Mouse (Mus musculus) forebrain, embryonic 15.5 days (tissue): ENCODE data around the gene Cpt2. TPM values are rescaled to one million over a fixed set of nuclear protein-coding genes. Genes with fewer than 3 reads are reported as not detected.

ENCODE experiments used
- ATAC-seq: fragments of 200-750 bp; cut with Nextera tagmentation; replicated peaks from 2 replicates; pipeline ENCODE4 v1.8.0; 2017; ENCODE audit warnings: mild to moderate bottlenecking, moderate TSS enrichment, moderate library complexity
- H3K27ac ChIP-seq: fragments of 300-500 bp; sonication (generic); replicated peaks from 2 replicates; pipeline ENCODE4 v1.5.1; 2015; ENCODE audit warnings: mild to moderate bottlenecking, inconsistent platforms
- H3K27me3 ChIP-seq: fragments of 300-500 bp; sonication (generic); 2 replicates; pipeline ENCODE4 v1.6.1; 2015; ENCODE audit warnings: inconsistent platforms
- H3K36me3 ChIP-seq: fragments of 300-500 bp; sonication (generic); 2 replicates; pipeline ENCODE4 v1.6.1; 2015; ENCODE audit warnings: mild to moderate bottlenecking, inconsistent platforms
- H3K4me1 ChIP-seq: fragments of 300-500 bp; sonication (generic); 2 replicates; pipeline ENCODE4 v1.6.1; 2015; ENCODE audit warnings: inconsistent platforms
- H3K4me2 ChIP-seq: fragments of 300-500 bp; sonication (generic); replicated peaks from 2 replicates; pipeline ENCODE4 v1.6.1; 2015; ENCODE audit warnings: mild to moderate bottlenecking, inconsistent platforms
- H3K4me3 ChIP-seq: fragments of 300-500 bp; sonication (generic); 2 replicates; pipeline ENCODE4 v1.5.1; 2015; ENCODE audit warnings: mild to moderate bottlenecking, inconsistent platforms
- H3K9ac ChIP-seq: fragments of 300-500 bp; sonication (generic); replicated peaks from 2 replicates; pipeline ENCODE4 v1.6.1; 2015; ENCODE audit warnings: mild to moderate bottlenecking, inconsistent platforms
- H3K9me3 ChIP-seq: fragments of 300-500 bp; sonication (generic); 2 replicates; pipeline ENCODE4 v1.6.1; 2016; ENCODE audit warnings: inconsistent platforms
- WGBS: fragments of 180-500 bp; shearing (Covaris S2); methylation state at CpG from one replicate; pipeline ENCODE4 v1.1.7; 2015; ENCODE audit warnings: mixed read lengths; 5-methylcytosine and 5-hydroxymethylcytosine counted together
- polyA plus RNA-seq: library from polyadenylated mRNA; unstranded; fragments of >200 nt; fragmentation: Nextera tagmentation; extraction: Ambion mirVana; gene quantifications from 2 replicates; pipeline ENCODE4 v1.2.1, GENCODE M21; 2015

Gene Cpt2
- 13.2 and 13.7 TPM in 2 replicates for polyA plus RNA-seq

GRCm38 (mm10) chr4:107923145-107923802, at the start of gene Cpt2:
Gene Cpt2, minus strand, starts transcription at chr4:107923610.
- 0 out of 2 replicates have a peak, but pooled peaks cover 4% of the 10 kb centered on the region for H3K27me3 ChIP-seq
- H3K9me3 ChIP-seq, result no peaks in the 10 kb centered on the region
- H3K4me1 ChIP-seq, result peaks cover 11% of the 10 kb centered on the region; the same call in 1 of the 2 replicates
- H3K9ac ChIP-seq, result peak within 1 kb of the TSS; percentile 68
- 2% methylated on average over 38 of the region's 38 CpGs for WGBS
- H3K27ac ChIP-seq, result no peak within 1 kb of the TSS
- H3K4me3 ChIP-seq, result peak within 1 kb of the TSS; percentile 59
- no peaks in the 10 kb centered on the region for H3K36me3 ChIP-seq
- H3K4me2 ChIP-seq, result peak within 1 kb of the TSS; percentile 87
- ATAC-seq, result peak; percentile 91

GRCm38 (mm10) chr4:107971162-107971561, 47.8 kb upstream of the Cpt2 start:
- no peak overlapping the region for H3K9ac ChIP-seq
- H3K4me1 ChIP-seq, result no peaks in the 10 kb centered on the region
- H3K27ac ChIP-seq, result no peak overlapping the region
- H3K4me2 ChIP-seq, result no peak overlapping the region
- WGBS, result 91% methylated on average over 1 of the region's 1 CpGs
- no peak for ATAC-seq
- H3K4me3 ChIP-seq, result no peak overlapping the region
- H3K36me3 ChIP-seq, result no peaks in the 10 kb centered on the region
- H3K9me3 ChIP-seq, result no peaks in the 10 kb centered on the region
- no peaks in the 10 kb centered on the region for H3K27me3 ChIP-seq

GRCm38 (mm10) chr4:107969781-107970180, 46.4 kb upstream of the Cpt2 start:
- ATAC-seq, result no peak
- Histone ChIP-seq H3K9ac (no peak overlapping the region), H3K9me3 (no peaks in the 10 kb centered on the region)

GRCm38 (mm10) chr4:107967966-107968682, 44.7 kb upstream of the Cpt2 start, which contains the start of gene Slc1a7:
Gene Slc1a7, plus strand, starts transcription at chr4:107968332.
- ATAC-seq, result no peak
- Histone ChIP-seq H3K9me3 (no peaks in the 10 kb centered on the region), H3K4me2 (no peak within 1 kb of the TSS), H3K36me3 (no peaks in the 10 kb centered on the region), H3K4me1 (no peaks in the 10 kb centered on the region), H3K4me3 (no peak within 1 kb of the TSS), H3K27ac (no peak within 1 kb of the TSS), H3K9ac (no peak within 1 kb of the TSS), H3K27me3 (no peaks in the 10 kb centered on the region)
- WGBS, result 67% methylated on average over 16 of the region's 16 CpGs

More at GRCm38 (mm10) chr4:107969781-107970180, 46.4 kb upstream of the Cpt2 start:
- no peaks in the 10 kb centered on the region for H3K27me3 ChIP-seq
- H3K27ac ChIP-seq, result no peak overlapping the region
- H3K4me3 ChIP-seq, result no peak overlapping the region
- H3K4me1 ChIP-seq, result no peaks in the 10 kb centered on the region
- H3K4me2 ChIP-seq, result no peak overlapping the region
- no peaks in the 10 kb centered on the region for H3K36me3 ChIP-seq

- peaks cover 12% of the 10 kb centered on the region for H3K4me1 ChIP-seq
- H3K4me3 ChIP-seq, result no peak overlapping the region
- H3K27ac ChIP-seq, result no peak overlapping the region
- H3K9ac ChIP-seq, result no peak overlapping the region
- H3K27me3 ChIP-seq, result no peaks in the 10 kb centered on the region
- WGBS, result 64% methylated on average over 5 of the region's 5 CpGs
- no peak overlapping the region for H3K4me2 ChIP-seq
- H3K9me3 ChIP-seq, result no peaks in the 10 kb centered on the region
- no peak for ATAC-seq
- H3K36me3 ChIP-seq, result no peaks in the 10 kb centered on the region
These were observed 43.2 kb upstream of the Cpt2 start for GRCm38 (mm10) chr4:107966416-107967109.

- H3K4me1 ChIP-seq, result peaks cover 12% of the 10 kb centered on the region
- no peak overlapping the region for H3K4me2 ChIP-seq
- WGBS, result 58% methylated on average over 2 of the region's 2 CpGs
- ATAC-seq, result no peak
- H3K27ac ChIP-seq, result 0 out of 2 replicates have a peak overlapping the region, but pooled peaks have one; percentile 8
- no peak overlapping the region for H3K9ac ChIP-seq
- H3K27me3 ChIP-seq, result no peaks in the 10 kb centered on the region
- H3K36me3 ChIP-seq, result no peaks in the 10 kb centered on the region
- no peaks in the 10 kb centered on the region for H3K9me3 ChIP-seq
- H3K4me3 ChIP-seq, result no peak overlapping the region
These were observed 39.4 kb upstream of the Cpt2 start for GRCm38 (mm10) chr4:107962792-107963191.

- H3K27ac ChIP-seq, result 0 out of 2 replicates have a peak overlapping the region, but pooled peaks have one; percentile 8
- no peaks in the 10 kb centered on the region for H3K27me3 ChIP-seq
- no peak overlapping the region for H3K9ac ChIP-seq
- no peak overlapping the region for H3K4me3 ChIP-seq
- ATAC-seq, result peak; percentile 55; the same call in 1 of the 2 replicates
- H3K4me1 ChIP-seq, result peaks cover 12% of the 10 kb centered on the region
- WGBS, result 56% methylated on average over 11 of the region's 11 CpGs
- no peak overlapping the region for H3K4me2 ChIP-seq
- H3K9me3 ChIP-seq, result no peaks in the 10 kb centered on the region
- H3K36me3 ChIP-seq, result no peaks in the 10 kb centered on the region
These were observed 38.8 kb upstream of the Cpt2 start for GRCm38 (mm10) chr4:107962044-107962732.

- Histone ChIP-seq H3K4me1 (peaks cover 24% of the 10 kb centered on the region), H3K27ac (peak overlapping the region; percentile 65), H3K9ac (no peak overlapping the region), H3K4me2 (no peak overlapping the region), H3K36me3 (no peaks in the 10 kb centered on the region), H3K9me3 (no peaks in the 10 kb centered on the region), H3K27me3 (no peaks in the 10 kb centered on the region), H3K4me3 (no peak overlapping the region)
- ATAC-seq, result no peak
- WGBS, result 56% methylated on average over 7 of the region's 7 CpGs
These were observed 35.1 kb upstream of the Cpt2 start for GRCm38 (mm10) chr4:107958487-107958886.

GRCm38 (mm10) chr4:107955691-107956090, 32.3 kb upstream of the Cpt2 start:
- Histone ChIP-seq H3K4me3 (no peak overlapping the region), H3K4me1 (peaks cover 12% of the 10 kb centered on the region; the same call in 1 of the 2 replicates), H3K27me3 (no peaks in the 10 kb centered on the region), H3K9ac (no peak overlapping the region), H3K27ac (no peak overlapping the region), H3K36me3 (no peaks in the 10 kb centered on the region), H3K4me2 (no peak overlapping the region), H3K9me3 (no peaks in the 10 kb centered on the region)
- ATAC-seq, result no peak
- 36% methylated on average over 5 of the region's 5 CpGs for WGBS

- peaks cover 12% of the 10 kb centered on the region; the same call in 1 of the 2 replicates for H3K4me1 ChIP-seq
- no peaks in the 10 kb centered on the region for H3K9me3 ChIP-seq
- no peak overlapping the region for H3K9ac ChIP-seq
- ATAC-seq, result no peak
- H3K36me3 ChIP-seq, result no peaks in the 10 kb centered on the region
- H3K4me2 ChIP-seq, result no peak overlapping the region
- no peak overlapping the region for H3K27ac ChIP-seq
- H3K4me3 ChIP-seq, result no peak overlapping the region
- H3K27me3 ChIP-seq, result no peaks in the 10 kb centered on the region
These were observed 29.4 kb upstream of the Cpt2 start for GRCm38 (mm10) chr4:107952845-107953244.

GRCm38 (mm10) chr4:107949918-107950317, 26.5 kb upstream of the Cpt2 start:
- Histone ChIP-seq H3K27ac (no peak overlapping the region), H3K36me3 (no peaks in the 10 kb centered on the region), H3K27me3 (no peaks in the 10 kb centered on the region), H3K9ac (no peak overlapping the region), H3K4me2 (no peak overlapping the region), H3K4me1 (peaks cover 4% of the 10 kb centered on the region; the same call in 1 of the 2 replicates), H3K9me3 (no peaks in the 10 kb centered on the region), H3K4me3 (no peak overlapping the region)
- WGBS, result 80% methylated on average over 4 of the region's 4 CpGs
- ATAC-seq, result no peak
